Mouse (Mus musculus) testis, adult 2 months (tissue): ENCODE measurements around the gene Trip6. TPM values are rescaled to one million over a fixed set of nuclear protein-coding genes. Genes with fewer than 3 reads are reported as not detected.

Experiments used
- H3K27ac ChIP-seq: fragments of 200-500 bp; 2 replicates; pipeline ENCODE4 v1.5.1; 2012; ENCODE audit warnings: low read depth, low read length; ENCODE audit not compliant: control insufficient read depth, insufficient read depth
- H3K27me3 ChIP-seq: fragments of 200-500 bp; 2 replicates; pipeline ENCODE4 v1.6.1; 2012; ENCODE audit warnings: mild to moderate bottlenecking, low read length, moderate library complexity; ENCODE audit not compliant: control insufficient read depth, insufficient read depth
- H3K36me3 ChIP-seq: fragments of 200-500 bp; 2 replicates; pipeline ENCODE4 v1.6.1; 2012; ENCODE audit warnings: mild to moderate bottlenecking, low read length; ENCODE audit not compliant: control insufficient read depth, insufficient read depth
- H3K4me1 ChIP-seq: fragments of 200-500 bp; 2 replicates; pipeline ENCODE4 v1.6.1; 2012; ENCODE audit warnings: low read length; ENCODE audit not compliant: control insufficient read depth, insufficient read depth
- H3K4me3 ChIP-seq: fragments of 200-500 bp; 2 replicates; pipeline ENCODE4 v1.5.1; 2012; ENCODE audit warnings: low read depth, mild to moderate bottlenecking, low read length, moderate library complexity, mixed read lengths; ENCODE audit not compliant: control insufficient read depth
- CTCF ChIP-seq: fragments of 200-500 bp; IDR thresholded peaks from 2 replicates; pipeline ENCODE4 v1.5.1; 2012; ENCODE audit warnings: low read depth, mild to moderate bottlenecking, inconsistent platforms, low read length, moderate library complexity; ENCODE audit not compliant: control insufficient read depth, insufficient read depth, insufficient replicate concordance
- POLR2A ChIP-seq: fragments of 200-500 bp; IDR thresholded peaks from 2 replicates; pipeline ENCODE4 v1.6.1; 2012; ENCODE audit warnings: low read depth, mild to moderate bottlenecking, inconsistent platforms, low read length, moderate library complexity; ENCODE audit not compliant: control insufficient read depth
- polyA plus RNA-seq: library from polyadenylated mRNA; depleted of rRNA; stranded (reverse); fragments of >200 nt; gene quantifications from 2 replicates; pipeline ENCODE4 v1.2.3, GENCODE M21; 2012

Trip6 gene
- polyA plus RNA-seq, 1 experiment, result 4.1 TPM

GRCm38 (mm10) chr5:137295296-137295695 lies 18.9 kb downstream of the Trip6 start:
- Histone ChIP-seq H3K27me3 (no peaks in the 10 kb centered on the region), H3K4me3 (no peak overlapping the region), H3K4me1 (peaks cover 19% of the 10 kb centered on the region), H3K36me3 (peaks cover 4% of the 10 kb centered on the region), H3K27ac (no peak overlapping the region)
- no peak for TF ChIP-seq POLR2A
- no peak for TF ChIP-seq CTCF

GRCm38 (mm10) chr5:137294744-137295093 lies 19.5 kb downstream of the Trip6 start:
- peak overlapping the region; percentile 88 for H3K4me3 ChIP-seq
- no peaks in the 10 kb centered on the region for H3K27me3 ChIP-seq
- peaks cover 19% of the 10 kb centered on the region for H3K4me1 ChIP-seq
- H3K27ac ChIP-seq, result peak overlapping the region; percentile 75
- TF ChIP-seq CTCF, result no peak
- TF ChIP-seq POLR2A, result no peak
- H3K36me3 ChIP-seq, result peaks cover 4% of the 10 kb centered on the region

- Histone ChIP-seq H3K27ac (peak within 1 kb of the TSS; percentile 94), H3K4me1 (peaks cover 19% of the 10 kb centered on the region), H3K27me3 (0 out of 2 replicates have a peak, but pooled peaks cover under 1% of the 10 kb centered on the region), H3K4me3 (peak within 1 kb of the TSS; percentile 88), H3K36me3 (peaks cover 4% of the 10 kb centered on the region)
- TF ChIP-seq POLR2A, result peak; percentile 61
- no peak for TF ChIP-seq CTCF
Measured at GRCm38 (mm10) chr5:137293839-137294743, 20.1 kb downstream of the Trip6 start, which contains the start of gene Ufsp1. Ufsp1 (plus strand) TSS chr5:137294629.

- peaks cover 4% of the 10 kb centered on the region for H3K36me3 ChIP-seq
- 0 out of 2 replicates have a peak, but pooled peaks cover 3% of the 10 kb centered on the region for H3K27me3 ChIP-seq
- TF ChIP-seq POLR2A (no peak), CTCF (no peak)
- H3K4me3 ChIP-seq, result peak overlapping the region; percentile 26; the same call in 1 of the 2 replicates
- peak overlapping the region; percentile 94; the same call in 1 of the 2 replicates for H3K27ac ChIP-seq
- H3K4me1 ChIP-seq, result peaks cover 22% of the 10 kb centered on the region
Measured at GRCm38 (mm10) chr5:137293282-137293681, 20.9 kb downstream of the Trip6 start.

- TF ChIP-seq CTCF, result no peak
- TF ChIP-seq POLR2A, result no peak
- H3K4me3 ChIP-seq, result no peak overlapping the region
- no peak overlapping the region for H3K27ac ChIP-seq
- H3K36me3 ChIP-seq, result no peaks in the 10 kb centered on the region; the same call in 1 of the 2 replicates
- peaks cover 28% of the 10 kb centered on the region for H3K4me1 ChIP-seq
- H3K27me3 ChIP-seq, result 0 out of 2 replicates have a peak, but pooled peaks cover 3% of the 10 kb centered on the region
Measured at GRCm38 (mm10) chr5:137291381-137291926, 22.8 kb downstream of the Trip6 start.

- 0 out of 2 replicates have a peak, but pooled peaks cover 3% of the 10 kb centered on the region for H3K27me3 ChIP-seq
- no peak overlapping the region for H3K4me3 ChIP-seq
- peaks cover 28% of the 10 kb centered on the region for H3K4me1 ChIP-seq
- no peak overlapping the region for H3K27ac ChIP-seq
- H3K36me3 ChIP-seq, result no peaks in the 10 kb centered on the region
- no peak for TF ChIP-seq POLR2A
- TF ChIP-seq CTCF, result no peak; the same call in 1 of the 2 replicates
Measured at GRCm38 (mm10) chr5:137290677-137291076, 23.5 kb downstream of the Trip6 start.
